Mouse (Mus musculus): ENCODE data around the gene Osbpl9. TPM values are rescaled to one million over a fixed set of nuclear protein-coding genes. Genes with fewer than 3 reads are reported as not detected.

Osbpl9 gene
- polyA plus RNA-seq, 1 experiment from 2014 or later: 78.6 TPM

DNA sequence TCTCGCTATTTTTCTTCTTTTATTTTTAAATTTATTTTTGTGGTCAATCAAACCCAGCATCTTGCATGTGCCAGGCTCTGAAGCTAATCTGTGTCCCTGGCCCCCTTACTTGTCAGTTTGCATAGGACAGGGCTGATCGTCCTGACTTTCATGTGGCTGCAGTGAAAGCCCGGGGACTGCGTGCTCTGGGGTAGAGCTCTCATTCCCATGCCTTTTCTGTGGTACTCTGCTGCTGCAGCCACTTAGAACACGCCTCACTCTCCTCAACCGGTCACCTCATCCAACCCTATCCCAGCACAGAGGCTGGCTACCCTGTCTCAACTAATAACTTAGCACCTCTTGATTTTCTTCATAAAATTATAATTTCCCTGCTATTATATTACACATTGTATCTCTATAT, 23.5 kb upstream of the Osbpl9 start:
- ATAC-seq (replicated peaks; ENCODE audit: low FRiP score, low read depth): no peak

DNA sequence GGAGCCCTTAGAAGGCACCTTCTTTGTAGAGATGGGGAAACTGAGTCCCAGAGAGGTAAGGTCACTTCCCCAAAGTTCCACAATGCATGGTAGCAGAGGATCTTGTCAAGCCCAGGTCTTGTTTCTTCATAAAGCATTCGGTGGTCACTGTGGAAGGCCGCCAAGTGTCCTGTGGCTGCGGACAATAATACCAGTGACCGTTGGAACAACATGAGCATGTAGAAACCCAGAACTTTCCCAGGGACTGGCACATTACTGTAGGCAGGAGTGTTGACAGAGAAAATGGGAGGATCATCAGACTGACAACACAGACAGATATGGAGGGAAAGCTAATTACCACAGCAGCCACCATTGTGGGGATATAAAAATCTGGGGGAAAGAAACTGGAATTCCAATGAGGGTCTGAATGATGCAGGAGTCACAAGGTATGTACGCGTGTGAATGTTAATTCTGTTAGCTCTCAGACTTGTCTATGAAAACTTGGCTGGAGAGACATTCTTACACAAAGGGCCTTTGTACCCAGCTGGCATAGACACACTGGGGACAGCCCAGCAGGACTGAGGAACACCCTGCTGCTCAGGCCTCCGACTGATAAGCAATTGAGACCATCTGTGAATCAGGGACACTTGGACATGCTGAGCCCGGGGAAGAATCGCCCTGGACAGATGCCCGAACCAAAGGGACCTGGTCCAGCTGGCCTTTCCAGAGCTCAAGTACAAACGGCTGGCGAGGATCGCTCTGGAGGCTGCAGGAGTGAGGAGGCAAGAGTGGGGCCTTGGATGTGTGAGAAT, 22.9 kb upstream of the Osbpl9 start:
- Histone ChIP-seq H3K4me1 (replicated peaks; ENCODE audit: insufficient read depth, low read length) (no peaks in the 10 kb centered on the region), H3K4me3 (replicated peaks; ENCODE audit: low read depth, low read length) (no peak overlapping the region), H3K4me2 (ENCODE audit: low read length) (no peak overlapping the region), H3K27me3 (ENCODE audit: insufficient read depth, low read length) (no peaks in the 10 kb centered on the region), H3K9me3 (replicated peaks; ENCODE audit: low read length) (no peaks in the 10 kb centered on the region), H3K27ac (no peak overlapping the region), H3K36me3 (ENCODE audit: insufficient read depth, low read length) (no peaks in the 10 kb centered on the region), H3K9ac (ENCODE audit: low read depth, low read length) (no peak overlapping the region)
- no peak for ATAC-seq (replicated peaks; ENCODE audit: low FRiP score, low read depth)
- no peak for DNase-seq (ENCODE audit: low spot score)
- no peak for TF ChIP-seq CTCF (IDR thresholded peaks at IDR 0.05; ENCODE audit: low read depth)
- 71% methylated on average over 13 of the region's 13 CpGs for WGBS

More for the DNA sequence above, 23.5 kb upstream of the Osbpl9 start:
- Histone ChIP-seq H3K9ac (ENCODE audit: low read depth, low read length) (no peak overlapping the region), H3K9me3 (replicated peaks; ENCODE audit: low read length) (no peaks in the 10 kb centered on the region), H3K36me3 (ENCODE audit: insufficient read depth, low read length) (no peaks in the 10 kb centered on the region), H3K27me3 (ENCODE audit: insufficient read depth, low read length) (no peaks in the 10 kb centered on the region), H3K4me2 (ENCODE audit: low read length) (no peak overlapping the region), H3K27ac (no peak overlapping the region), H3K4me3 (replicated peaks; ENCODE audit: low read depth, low read length) (no peak overlapping the region), H3K4me1 (replicated peaks; ENCODE audit: insufficient read depth, low read length) (no peaks in the 10 kb centered on the region)
- no peak for TF ChIP-seq CTCF (IDR thresholded peaks at IDR 0.05; ENCODE audit: low read depth)
- no peak for DNase-seq (ENCODE audit: low spot score)
- WGBS: 71% methylated on average over 6 of the region's 6 CpGs

DNA sequence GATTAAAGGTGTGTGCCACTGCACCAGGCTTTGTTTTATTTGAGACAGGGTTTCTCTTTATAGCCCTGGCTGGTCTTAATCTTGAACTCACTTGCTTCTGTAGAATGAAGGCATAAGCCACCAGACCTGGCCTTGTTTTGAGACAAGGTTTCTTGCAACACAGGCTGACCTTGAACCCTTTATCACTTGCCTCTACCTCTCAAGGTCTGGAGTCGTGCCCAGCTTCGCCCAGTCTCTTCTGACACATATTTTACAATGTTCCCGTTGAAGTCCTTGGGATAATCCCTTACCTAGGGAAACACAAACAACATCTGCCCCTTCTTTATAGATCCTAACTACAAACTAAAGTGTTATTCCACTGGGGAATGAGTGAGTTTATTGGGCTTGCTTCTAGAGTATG, 19.9 kb upstream of the Osbpl9 start:
- Histone ChIP-seq H3K9me3 (replicated peaks; ENCODE audit: low read length) (no peaks in the 10 kb centered on the region), H3K9ac (ENCODE audit: low read depth, low read length) (no peak overlapping the region), H3K27me3 (ENCODE audit: insufficient read depth, low read length) (no peaks in the 10 kb centered on the region), H3K4me2 (ENCODE audit: low read length) (no peak overlapping the region), H3K4me1 (replicated peaks; ENCODE audit: insufficient read depth, low read length) (no peaks in the 10 kb centered on the region), H3K36me3 (ENCODE audit: insufficient read depth, low read length) (no peaks in the 10 kb centered on the region), H3K27ac (no peak overlapping the region), H3K4me3 (replicated peaks; ENCODE audit: low read depth, low read length) (no peak overlapping the region)
- ATAC-seq (replicated peaks; ENCODE audit: low FRiP score, low read depth): no peak
- WGBS: 70% methylated on average over 3 of the region's 3 CpGs
- TF ChIP-seq CTCF (IDR thresholded peaks at IDR 0.05; ENCODE audit: low read depth): no peak
- DNase-seq (ENCODE audit: low spot score): no peak

DNA sequence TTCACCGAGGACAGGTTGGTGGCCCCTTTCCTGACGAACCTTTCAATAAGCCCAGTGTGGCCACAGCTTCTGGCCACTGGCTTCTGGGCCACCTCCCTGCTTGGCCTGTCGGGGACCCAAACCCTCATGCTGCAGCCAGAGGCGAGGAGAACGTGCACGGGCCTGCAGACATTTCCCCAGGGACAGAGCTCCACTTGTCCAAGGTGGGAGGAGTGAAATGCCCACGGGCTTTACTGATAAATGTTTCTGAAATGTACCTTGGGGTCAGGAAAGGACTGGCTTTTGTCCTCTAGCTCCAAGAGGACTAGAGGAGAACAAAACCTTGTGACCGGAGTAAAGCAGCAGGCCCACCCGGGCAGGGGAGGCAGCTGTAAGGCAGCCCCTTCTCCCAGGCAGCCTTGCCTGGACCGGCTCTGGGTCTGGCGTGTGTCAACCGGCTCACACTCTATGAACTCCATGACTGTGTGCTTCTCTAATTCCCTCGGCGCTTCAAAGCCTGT, 18.4 kb upstream of the Osbpl9 start:
- no peaks in the 10 kb centered on the region for H3K9me3 ChIP-seq (replicated peaks; ENCODE audit: low read length)
- WGBS: 65% methylated on average over 14 of the region's 14 CpGs
- H3K27ac ChIP-seq: no peak overlapping the region
- no peaks in the 10 kb centered on the region for H3K4me1 ChIP-seq (replicated peaks; ENCODE audit: insufficient read depth, low read length)
- H3K27me3 ChIP-seq (ENCODE audit: insufficient read depth, low read length): no peaks in the 10 kb centered on the region
- H3K4me3 ChIP-seq (replicated peaks; ENCODE audit: low read depth, low read length): no peak overlapping the region
- no peak overlapping the region for H3K9ac ChIP-seq (ENCODE audit: low read depth, low read length)
- H3K4me2 ChIP-seq (ENCODE audit: low read length): no peak overlapping the region
- no peaks in the 10 kb centered on the region for H3K36me3 ChIP-seq (ENCODE audit: insufficient read depth, low read length)
- no peak for TF ChIP-seq CTCF (IDR thresholded peaks at IDR 0.05; ENCODE audit: low read depth)
- DNase-seq (ENCODE audit: low spot score) (no peak), ATAC-seq (replicated peaks; ENCODE audit: low FRiP score, low read depth) (no peak)

DNA sequence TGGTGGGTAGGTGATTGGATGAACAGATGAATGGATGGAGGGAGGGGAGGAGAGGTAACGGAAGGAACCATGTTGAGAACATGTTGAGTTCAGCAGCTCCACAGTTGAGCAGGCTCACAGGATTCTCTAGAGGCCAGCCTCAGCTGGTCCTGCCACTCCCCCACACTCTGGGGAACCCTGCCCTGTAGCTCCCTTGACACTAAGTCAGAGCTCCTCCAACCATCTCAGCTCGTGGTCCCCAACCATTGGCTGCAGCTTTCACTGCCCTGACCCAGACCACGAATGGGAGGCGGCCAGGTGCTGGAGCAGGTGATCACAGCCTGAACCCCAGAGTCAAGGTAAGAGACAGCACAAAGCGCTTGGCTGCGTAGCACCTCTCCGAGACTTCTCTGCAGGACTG, 15.9 kb upstream of the Osbpl9 start:
- H3K9me3 ChIP-seq (replicated peaks; ENCODE audit: low read length): no peaks in the 10 kb centered on the region
- H3K4me2 ChIP-seq (ENCODE audit: low read length): no peak overlapping the region
- H3K36me3 ChIP-seq (ENCODE audit: insufficient read depth, low read length): no peaks in the 10 kb centered on the region
- H3K9ac ChIP-seq (ENCODE audit: low read depth, low read length): no peak overlapping the region
- DNase-seq (ENCODE audit: low spot score) (no peak), ATAC-seq (replicated peaks; ENCODE audit: low FRiP score, low read depth) (0 out of 2 replicates have a peak, but pooled peaks have one; percentile 21)
- WGBS: 72% methylated on average over 7 of the region's 7 CpGs
- no peak for TF ChIP-seq CTCF (IDR thresholded peaks at IDR 0.05; ENCODE audit: low read depth)
- H3K4me3 ChIP-seq (replicated peaks; ENCODE audit: low read depth, low read length): no peak overlapping the region
- no peaks in the 10 kb centered on the region for H3K27me3 ChIP-seq (ENCODE audit: insufficient read depth, low read length)
- no peaks in the 10 kb centered on the region for H3K4me1 ChIP-seq (replicated peaks; ENCODE audit: insufficient read depth, low read length)
- H3K27ac ChIP-seq: no peak overlapping the region

DNA sequence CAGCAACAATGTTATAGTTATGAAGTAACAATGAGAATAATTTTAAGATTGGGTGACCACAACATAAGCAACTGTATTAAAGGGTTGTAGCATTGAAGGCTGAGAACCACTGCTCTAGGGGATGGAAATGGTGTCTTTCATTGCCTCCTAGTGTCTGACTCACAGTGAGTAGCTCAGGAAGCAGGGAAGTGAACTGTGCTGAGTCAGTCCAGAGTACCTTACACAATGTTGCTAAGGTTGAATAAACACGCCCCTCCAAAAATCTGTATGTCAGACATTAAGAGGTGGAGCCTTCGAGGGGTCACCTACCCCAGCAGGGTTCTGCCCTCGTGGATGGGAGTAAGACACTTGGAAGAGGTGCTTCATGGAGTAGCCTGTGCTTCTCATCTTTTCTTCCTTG, 11.9 kb upstream of the Osbpl9 start:
- DNase-seq (ENCODE audit: low spot score): no peak
- no peak for ATAC-seq (replicated peaks; ENCODE audit: low FRiP score, low read depth)
- no peaks in the 10 kb centered on the region for H3K27me3 ChIP-seq (ENCODE audit: insufficient read depth, low read length)
- 67% methylated on average over 3 of the region's 3 CpGs for WGBS
- no peaks in the 10 kb centered on the region for H3K9me3 ChIP-seq (replicated peaks; ENCODE audit: low read length)
- H3K9ac ChIP-seq (ENCODE audit: low read depth, low read length): no peak overlapping the region
- H3K4me2 ChIP-seq (ENCODE audit: low read length): no peak overlapping the region
- H3K4me1 ChIP-seq (replicated peaks; ENCODE audit: insufficient read depth, low read length): no peaks in the 10 kb centered on the region
- no peak for TF ChIP-seq CTCF (IDR thresholded peaks at IDR 0.05; ENCODE audit: low read depth)
- no peak overlapping the region for H3K27ac ChIP-seq
- no peak overlapping the region for H3K4me3 ChIP-seq (replicated peaks; ENCODE audit: low read depth, low read length)
- no peaks in the 10 kb centered on the region for H3K36me3 ChIP-seq (ENCODE audit: insufficient read depth, low read length)
